Mouse (Mus musculus) bone marrow macrophage, adult 2 months (primary cell): ENCODE results near the gene Gm16867.
"Not testable (repeated sequence)": the region's sequence is repeated elsewhere in the genome, so short reads cannot be mapped to it uniquely, and the experiment has no call there.

Experiments
- CTCF ChIP-seq: IDR thresholded peaks from 2 replicates; pipeline ENCODE4 v1.5.1; 2012; ENCODE audit warnings: low read depth, mild to moderate bottlenecking, low read length, moderate library complexity
- POLR2A ChIP-seq: IDR thresholded peaks from 2 replicates; pipeline ENCODE4 v1.6.1; 2012; ENCODE audit warnings: mild to moderate bottlenecking, low read depth, low read length, borderline replicate concordance

DNA sequence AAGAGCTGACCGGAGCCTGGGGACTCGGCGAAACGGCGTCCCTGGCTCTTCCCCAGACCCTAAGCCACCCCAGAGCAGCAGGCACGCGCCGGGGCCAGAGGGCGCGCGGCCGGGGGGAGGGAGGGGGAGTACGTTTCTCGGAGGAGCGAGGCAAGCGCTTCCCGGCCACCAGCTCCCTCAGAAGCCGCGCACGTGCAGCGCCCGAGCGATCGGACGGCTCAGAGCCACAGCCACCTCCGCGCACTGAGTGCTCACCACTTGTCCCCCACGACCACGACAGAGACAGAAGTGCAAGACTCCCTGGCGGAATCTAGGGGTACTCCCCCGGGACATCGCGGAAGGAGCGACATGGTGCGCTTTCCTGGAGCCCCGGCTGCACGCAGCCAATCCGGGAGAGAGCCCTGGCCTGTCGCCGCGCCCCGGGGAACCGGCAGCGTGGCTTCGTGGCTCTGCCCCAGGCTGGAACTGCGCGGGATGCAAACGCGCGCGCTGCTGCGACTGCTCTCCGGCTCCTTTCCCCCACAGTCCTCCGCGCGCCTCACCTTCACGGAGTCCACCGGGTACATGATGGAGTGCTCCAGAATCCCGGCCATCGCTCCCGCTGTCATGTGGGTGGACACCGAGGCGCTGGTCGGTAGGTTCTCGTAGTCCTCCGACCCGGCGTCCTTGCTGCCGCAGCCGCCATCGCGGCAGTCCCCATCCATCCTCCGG, 567 bp downstream of the Gm16867 start:
- TF ChIP-seq CTCF, POLR2A: not testable (repeated sequence)
